Mouse (Mus musculus) embryo, embryonic 10.5 days (tissue): ENCODE measurements around the gene Robo1.

Experiments
- DNase-seq: peaks from one replicate; pipeline ENCODE4 v3.0.0-alpha.2; 2015; ENCODE audit warnings: low spot score

The Robo1 gene

DNA sequence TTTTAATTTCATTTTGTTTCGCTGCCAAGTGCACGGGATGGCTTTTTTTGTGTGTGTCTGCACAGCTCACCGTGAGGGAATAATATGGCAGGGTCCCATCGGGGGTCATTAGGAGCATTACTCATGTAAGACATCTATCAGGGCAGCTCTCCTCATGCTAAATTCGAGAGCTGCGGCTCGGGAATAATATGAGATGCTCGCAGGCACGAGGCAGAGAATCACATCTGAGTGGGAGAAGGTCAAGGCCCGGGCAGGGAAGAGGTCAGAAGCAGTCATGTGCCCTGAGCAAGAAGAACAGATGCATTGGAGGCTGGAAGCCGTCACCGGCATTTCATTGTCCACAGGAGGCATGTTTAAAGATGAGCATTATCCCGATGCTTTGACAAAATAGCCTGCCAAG is 370.3 kb downstream of the Robo1 start:
- DNase-seq = peak; percentile 78

DNA sequence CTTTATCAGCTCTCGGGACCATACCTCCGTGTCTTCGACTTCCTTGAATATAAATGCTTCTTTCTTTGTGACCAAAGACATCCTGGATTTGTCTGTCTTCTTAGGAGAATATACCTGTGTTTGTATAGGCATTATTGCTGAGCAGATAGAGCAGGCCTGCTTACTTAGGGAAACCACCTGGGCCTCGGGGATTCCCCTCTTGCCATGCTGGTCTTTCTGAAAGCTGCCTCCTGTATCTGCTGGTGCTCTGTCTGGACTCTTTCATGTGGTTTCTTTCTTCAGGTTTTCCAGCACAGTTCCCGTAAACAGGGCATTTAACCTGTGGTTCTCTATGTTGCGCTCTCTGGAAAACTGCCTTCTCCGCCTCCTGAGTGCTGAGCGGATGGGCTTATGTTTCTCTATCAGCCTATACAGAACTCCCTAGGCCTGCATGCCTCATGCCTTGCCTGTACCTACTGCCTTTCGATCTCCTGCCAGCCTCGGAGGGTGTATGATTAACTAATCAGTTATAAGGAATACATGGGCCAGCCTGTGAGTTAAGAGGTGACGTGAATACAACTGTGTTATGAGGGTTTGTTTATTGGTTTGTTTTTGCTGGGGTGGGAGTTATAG is 370.9 kb downstream of the Robo1 start:
- DNase-seq = no peak

DNA sequence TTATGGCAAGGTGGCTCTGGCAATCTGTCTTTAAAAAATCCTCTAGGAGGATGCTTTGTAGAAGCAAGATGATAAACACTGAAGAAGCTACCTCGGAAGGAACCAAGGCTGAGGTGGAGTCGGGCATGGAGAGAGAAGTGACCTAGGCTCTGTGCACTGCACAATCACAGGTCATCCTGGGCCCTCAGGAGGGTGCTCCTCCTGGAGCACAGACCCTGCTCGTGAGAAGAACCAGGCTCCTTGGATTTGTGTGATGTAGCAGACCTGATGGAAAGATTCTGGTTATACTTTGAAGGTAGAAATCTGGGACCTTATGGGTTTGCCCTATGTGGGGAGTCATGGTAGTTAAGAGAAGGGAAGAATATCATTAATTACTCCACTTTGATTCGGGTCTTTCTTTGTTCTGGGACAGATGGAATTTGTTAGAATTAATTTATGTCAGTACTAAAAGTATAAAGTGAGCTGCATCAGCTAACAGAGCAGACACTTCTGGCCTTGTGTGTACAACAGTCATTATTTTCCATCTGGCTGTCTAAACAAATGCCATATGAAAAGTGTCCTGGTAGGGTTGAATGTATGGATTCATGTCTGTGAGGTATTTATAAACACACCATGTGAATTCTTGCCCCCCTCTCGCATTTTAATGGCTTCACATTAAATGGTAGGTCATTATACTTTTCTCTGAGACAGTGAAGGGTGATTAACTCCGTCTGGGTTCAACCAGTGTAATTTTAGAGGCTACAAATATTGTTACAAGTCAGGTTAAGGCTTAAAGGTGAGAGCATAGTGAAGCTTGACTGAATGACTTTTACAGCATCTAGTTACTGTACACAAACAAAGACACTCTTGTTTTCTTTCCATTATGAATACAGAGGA is 377.7 kb downstream of the Robo1 start:
- no peak for DNase-seq

DNA sequence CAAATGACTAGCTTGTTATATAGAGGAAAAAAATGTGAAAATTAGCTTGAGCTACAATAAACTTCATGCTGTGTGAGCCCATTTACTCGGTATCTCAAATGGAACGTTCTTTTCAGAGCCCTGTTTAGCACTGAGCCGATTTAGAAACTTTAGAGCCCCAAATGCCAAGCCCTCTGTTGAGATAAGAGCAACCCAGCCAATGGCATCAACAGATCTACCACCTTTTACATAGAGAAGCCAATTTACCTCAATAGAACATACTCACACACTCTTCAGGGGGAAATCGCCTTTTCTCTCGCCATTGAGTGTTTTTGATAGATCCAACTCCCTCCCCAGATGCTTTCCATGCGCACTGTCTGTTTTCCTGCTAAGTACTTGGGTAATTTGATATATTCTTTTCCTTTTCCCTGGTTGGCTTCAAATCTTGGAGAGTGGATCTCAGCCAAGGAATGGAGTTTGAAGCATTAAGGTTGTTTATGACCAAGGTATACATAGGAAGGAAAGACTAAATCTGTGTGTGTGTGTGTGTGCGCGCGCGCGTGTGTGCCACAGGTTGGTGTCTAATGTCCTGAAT is 378.5 kb downstream of the Robo1 start:
- DNase-seq = peak; percentile 73

DNA sequence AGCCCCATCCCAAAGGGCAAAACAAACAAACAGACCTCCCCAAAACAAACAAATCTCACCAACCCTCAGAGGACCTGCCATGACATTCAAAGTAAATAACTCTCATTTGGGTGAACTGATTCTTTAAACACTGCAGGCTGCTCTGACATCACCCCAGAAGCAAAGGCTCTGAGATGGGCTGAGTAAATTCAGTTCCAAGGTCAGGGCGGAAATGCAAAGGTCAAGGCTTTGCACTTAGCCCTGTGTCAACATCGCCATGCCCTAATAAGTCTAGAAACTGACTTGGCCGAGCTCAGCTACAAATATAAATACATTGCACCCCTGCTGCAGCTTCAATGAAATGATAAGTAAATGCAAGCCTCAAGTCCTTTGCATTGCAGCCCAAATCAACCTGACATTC is 379.5 kb downstream of the Robo1 start:
- peak; percentile 61 for DNase-seq

DNA sequence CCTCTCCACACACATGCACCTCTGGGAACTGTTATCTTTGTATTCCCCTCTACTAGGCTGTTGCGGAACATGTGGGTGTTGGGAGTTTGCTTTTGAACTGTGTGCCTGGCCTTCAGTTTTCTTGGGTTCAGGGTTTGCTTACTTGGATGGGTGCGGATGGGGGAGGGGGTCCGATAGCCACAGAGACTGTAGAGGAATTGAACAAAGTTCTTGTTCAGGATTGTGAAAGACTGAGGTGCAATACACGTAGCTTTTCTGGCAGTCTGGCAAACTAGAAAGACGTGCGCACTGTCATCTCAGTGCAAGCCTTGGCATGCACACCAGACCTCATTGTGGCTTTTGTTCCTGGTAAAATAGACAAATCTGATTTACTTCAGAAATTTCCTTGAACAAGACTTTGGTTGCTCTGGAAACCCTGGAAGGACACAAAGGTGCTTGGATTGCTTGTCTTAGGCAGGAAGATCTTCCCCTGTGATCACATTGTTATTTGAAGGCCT is 380.1 kb downstream of the Robo1 start:
- no peak for DNase-seq

DNA sequence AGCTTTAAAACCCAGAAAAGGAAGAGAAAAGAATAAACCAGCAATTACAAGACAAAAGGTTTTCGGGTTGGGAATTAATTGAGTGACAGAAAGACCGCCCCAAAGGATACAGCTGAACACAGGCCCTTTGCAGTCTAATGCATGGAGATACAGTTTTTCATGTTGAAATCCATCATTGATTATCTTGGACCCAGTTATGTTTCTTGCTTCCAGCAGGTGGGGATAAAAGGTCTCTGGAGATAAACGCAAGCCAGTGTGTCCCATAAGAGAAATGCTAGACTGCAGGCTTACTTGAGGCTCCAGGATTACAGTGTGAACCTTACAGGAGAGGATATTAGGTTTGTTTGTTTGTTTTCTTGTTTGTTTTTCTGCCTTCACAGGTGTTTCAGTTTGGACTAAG is 383.8 kb downstream of the Robo1 start:
- peak; percentile 45 for DNase-seq

DNA sequence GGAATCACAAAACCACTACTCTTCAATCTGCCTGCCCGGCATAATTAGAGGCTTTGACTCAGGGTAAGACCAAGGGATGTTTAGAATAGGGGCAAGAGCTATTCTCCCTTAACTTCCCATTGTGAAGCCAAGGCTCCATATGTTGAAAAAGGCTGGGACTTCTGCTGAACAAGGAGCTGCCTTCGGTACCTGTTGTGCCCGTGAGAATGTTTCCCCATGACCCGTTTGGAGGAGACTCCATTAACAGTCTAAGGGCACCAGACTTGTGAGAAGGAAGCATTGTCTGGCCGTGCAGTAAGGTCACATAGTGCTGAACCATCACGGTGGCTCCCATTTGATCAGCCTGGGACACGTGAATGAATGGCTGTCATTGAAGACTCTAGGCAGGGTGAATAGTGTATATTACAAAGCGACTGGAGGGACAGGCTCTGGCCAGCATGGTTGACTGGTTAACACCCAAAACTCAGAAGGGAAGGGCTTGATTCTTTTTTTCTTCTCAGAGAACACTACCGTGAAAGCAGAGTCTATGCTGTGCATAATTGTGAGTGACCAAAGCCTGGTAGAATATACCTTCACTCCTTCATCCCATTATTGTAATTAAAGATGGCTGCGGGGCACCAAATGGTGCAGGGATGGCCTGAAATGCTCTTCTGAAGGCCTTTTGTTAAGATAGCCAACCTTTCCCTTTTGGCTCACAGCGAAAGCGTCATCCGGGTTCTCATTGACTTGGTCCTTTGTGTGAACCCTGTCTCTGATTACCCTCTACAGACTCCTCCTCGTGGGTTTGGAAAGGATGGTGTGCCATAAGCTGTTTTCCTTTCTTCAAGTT is 385.6 kb downstream of the Robo1 start:
- DNase-seq = peak; percentile 74

DNA sequence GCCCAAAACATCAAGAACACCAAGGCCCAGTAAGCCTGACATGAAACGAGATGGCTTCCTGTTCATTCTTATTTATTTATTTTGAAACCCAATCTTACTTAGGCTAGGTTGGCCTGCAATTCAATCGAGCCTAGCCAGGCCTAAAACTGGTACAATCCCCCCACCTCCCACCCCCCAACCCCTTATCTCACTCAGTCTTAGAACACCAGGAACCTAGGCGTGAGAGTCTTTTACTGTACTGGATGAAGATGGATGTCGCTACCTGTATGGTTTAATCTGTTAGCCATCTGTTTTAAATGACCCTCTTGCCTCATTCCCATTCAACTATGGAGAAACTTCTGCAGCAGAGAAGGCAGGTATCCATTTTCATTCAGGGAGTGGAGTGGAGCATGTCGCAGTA is 386.7 kb downstream of the Robo1 start:
- no peak for DNase-seq

DNA sequence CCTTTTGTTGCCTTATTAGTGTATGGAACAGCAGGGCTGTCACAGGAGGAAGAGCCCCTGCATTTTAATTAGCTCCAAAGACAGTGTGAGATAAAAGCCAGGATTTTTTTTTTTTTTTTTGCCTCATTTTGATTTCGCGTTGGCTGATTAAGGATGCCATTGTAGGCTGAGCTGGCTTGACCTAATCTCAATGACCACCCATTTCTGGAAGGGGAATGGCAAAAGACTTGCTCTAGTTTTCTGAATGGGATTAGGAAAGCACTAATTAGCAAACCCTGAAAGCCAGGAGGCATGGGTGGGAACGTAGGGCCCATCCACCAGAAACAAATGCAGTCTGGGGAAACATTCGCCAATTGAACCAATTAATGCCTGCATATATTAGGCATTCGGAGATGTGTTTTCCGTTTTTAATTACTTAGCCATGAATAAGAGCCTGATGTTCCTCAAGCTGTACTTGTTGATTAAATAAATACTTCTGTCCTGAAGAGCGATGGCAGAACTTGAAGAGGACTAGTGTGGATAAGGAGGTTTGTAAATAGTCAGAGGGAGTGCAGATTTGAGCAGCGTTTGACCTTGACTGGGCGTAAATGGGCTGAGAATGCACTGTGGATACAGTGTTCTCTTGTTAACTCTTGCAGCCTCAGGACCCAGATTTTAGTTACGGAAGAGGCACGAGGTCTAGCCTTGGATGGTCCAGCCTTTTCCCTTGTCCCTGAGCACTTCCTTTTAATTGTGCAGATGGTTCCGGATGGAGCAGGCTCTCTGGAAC is 391.3 kb downstream of the Robo1 start:
- DNase-seq = peak; percentile 36

DNA sequence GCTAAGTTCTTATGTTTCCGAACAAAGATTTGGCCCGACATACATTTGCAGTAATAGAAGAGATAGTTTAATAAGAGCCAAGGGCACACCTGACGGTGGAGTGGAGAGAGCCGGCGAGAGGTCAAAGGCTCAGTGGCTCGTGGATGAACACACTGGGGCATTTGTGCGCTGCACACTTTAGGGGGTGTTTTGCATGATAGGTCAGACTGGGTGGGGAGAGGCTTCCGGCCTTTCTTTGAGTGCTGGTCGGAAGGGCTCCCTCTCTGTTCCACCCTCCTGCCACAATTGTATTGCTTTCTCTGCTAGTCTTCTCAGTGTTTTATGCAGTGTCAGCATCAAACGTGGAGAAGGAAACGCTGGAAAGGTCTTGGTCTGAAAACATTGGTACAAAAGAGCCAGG is 392.2 kb downstream of the Robo1 start:
- no peak for DNase-seq

DNA sequence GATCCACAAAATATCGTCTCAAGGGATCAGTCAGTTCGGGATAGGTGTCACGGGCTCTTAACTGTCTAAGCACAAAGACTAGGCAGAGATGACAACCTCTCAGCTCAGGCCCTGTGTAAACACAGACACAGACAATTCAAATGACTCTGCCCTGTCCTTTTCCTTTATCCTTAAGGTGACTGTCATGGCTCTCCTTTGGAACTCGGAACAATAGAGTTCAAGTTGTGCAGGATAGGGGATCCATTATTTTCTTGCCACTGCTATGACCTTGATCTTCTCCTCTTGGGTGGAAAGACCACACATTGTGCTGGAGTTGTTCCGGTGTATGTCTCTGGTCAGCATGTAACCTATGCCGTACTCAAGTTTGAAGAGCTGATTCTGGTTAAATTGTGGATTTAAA is 395.4 kb downstream of the Robo1 start:
- no peak for DNase-seq

DNA sequence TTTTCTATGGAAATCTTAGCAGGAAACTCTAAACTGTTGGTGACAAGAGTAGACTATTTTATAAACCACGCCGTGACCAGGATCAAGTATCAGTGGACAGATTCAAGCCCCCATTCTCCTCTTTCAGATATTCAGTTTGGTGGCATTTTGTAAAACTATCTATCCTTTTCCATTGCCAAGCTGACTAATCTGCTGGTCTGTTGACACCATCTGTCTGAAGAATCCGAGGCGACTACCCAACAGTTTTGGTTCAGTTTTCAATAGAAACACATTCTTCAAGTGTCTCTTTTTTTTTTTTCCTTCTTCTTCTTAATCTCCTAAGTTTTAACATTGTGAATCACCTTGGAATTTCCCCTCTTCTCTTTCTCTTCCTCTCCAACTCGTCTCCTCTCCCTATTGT is 397.7 kb downstream of the Robo1 start:
- DNase-seq = no peak

DNA sequence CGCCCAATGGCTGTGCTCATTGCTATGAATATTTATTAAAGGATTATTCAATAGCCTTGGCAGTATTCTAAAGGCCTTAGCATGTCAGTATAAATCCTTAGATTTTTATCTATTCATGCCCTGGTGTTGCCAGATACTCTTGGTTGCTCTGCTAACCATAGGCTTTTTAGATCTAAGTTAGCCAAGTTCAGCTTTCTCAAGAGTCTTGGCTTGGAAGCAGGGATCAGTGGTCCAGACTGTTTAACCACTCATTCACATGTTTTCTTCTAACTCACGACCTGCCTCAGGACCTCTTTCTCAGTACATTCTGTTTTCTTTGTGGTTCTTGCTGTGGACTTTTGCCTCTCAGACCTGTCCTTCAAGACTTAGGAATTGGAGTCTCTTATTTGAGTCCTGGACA is 400.4 kb downstream of the Robo1 start:
- DNase-seq = no peak

DNA sequence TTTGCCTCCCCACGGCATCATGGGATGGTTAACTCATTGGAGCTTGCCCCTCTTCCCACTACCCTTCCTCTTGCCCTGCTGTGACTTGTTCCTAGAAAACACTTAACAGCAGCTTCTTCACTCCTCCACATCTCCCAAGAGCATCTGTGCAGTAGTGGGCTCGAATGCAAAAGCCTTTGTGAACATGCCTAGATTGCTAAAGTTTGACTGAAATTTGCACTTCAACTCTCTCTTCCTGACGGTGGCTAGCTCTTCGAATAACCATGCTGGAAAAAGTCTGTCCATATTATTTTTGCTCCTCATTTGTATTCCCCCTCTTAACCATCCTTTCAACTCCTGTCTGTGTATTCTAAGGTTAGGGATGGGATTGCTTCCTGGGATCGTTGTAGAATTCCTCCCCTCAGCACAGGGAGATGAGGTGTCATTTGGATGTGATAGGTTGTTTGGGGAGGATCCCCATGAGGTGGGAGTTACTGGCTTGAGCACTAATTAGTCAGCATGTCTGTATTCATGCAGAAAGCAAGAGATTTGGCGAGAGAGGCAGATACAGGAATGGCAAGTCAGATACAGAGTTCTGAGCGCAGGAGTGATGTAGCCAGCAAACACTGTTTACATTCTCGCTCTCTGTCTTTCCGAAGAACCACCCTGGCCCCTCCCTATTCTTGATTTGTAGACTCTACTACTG is 409.2 kb downstream of the Robo1 start:
- no peak for DNase-seq

DNA sequence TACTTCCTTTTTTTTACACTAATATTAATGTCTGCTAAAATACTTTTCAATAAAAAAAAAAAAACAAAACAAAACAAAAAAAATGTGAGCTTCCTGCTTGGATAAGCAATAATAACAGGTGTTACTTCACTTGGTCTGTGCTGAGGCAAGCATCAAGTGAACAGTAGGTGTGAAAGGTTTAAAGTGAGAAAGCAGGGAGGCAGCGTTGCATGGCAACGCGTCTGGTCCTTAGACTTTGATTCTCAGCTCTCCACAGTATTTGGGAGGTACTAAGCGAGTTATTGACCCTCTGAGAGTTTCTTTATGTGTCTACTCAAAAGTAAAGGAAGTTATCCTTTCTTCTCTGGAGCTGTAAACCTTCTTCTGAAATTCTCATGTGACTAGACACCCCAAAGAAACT is 411.0 kb downstream of the Robo1 start:
- DNase-seq = no peak

DNA sequence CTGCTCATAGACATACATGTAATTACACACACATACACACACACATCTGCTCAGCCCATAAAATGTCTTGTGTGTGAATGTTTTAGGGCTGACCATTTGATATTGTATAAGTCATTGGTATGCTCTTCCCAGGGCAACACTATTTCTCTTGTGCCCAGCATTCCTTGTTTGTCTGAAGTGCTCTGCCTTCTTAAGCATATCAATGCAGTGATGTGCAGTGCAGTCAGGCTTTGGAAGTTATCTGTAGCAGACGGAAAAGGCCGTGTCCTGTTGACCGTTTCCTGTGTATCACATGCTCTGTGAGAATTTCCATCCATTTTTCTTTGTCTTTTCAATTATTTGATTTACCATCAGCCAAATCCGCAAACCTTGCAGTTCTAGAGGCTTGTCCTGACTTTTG is 412.9 kb downstream of the Robo1 start:
- no peak for DNase-seq

DNA sequence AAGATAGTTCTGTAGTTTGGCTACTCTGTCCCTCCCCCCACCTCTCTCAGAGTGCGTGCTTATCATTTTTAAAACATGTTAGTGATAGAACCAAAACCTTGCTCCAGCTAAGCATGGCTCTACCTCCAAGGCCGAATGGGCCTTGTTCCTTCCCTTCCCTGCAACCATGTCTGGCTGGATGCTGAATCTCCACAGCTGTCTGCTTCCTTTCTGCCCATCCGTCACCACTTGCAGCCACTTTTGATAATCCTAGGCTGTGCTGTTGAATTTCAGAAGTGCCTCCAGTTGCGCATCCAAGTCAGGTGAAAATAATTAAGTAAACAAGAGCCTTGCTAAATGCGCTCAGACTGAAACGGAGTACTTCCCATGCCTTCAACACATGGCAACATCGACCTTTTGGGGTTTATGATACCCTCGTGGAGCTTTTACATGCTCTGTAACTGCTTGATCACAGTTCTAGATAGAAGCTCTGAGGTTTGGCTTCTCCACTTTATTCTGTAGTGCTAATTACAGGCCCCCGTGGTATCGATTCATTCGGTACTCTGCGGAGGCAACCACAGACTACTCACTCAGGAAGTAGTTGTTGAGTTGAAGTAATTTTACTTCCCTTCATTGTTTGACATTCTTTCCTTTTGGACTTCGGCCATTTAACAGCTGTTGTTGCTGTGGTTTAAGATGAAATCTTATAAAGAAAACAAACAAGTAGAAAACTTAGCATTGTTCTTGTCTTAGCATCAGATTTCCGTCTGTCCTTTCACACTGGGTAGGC is 413.8 kb downstream of the Robo1 start:
- DNase-seq = no peak

DNA sequence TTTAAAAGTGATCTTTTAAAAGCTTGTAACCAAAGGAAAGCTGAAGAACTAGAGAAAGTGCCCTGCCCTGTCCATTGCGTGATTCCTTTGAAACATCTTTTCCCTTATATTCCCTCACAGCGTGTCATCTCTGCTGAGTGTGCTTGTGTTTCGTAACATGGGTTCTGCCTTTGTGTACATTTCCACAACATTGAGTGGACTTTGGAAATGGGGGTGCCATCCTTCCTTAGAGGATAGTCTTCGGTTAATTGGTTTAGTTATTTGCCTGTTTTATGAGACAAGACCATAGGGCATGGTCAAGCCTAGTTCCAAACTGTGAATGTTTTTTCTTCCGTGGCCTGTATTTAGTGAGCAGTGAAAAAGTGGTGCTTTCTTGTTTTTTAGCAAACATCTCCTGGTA is 426.1 kb downstream of the Robo1 start:
- DNase-seq = no peak

DNA sequence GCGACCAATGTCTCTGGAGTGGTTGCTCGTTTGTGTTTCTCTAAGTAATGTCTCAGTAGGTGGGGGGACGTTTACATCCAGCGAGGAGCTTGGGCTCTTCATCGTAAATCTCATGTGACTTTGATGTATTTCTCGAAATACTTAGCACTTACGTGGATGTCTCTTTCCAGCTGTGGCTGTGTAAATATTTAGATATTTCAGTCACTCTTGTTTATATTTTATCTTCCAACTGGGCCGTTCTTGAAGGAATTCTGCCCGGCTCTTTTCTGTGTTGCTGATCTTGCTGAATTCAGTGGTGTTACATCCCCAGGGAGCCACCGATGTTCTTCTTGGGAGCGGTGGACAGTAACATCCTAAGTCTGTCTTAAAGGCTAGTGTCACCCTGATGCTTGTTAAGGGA is 427.1 kb downstream of the Robo1 start:
- DNase-seq = peak; percentile 34
